Mouse (Mus musculus) forebrain, embryonic 14.5 days (tissue): Measurements from ENCODE around the gene Ndufs7. TPM values are rescaled to one million over a fixed set of nuclear protein-coding genes. Genes with fewer than 3 reads are reported as not detected.

ENCODE experiments used
- ATAC-seq: fragments of 200-750 bp; cut with Nextera tagmentation; 2 replicates; pipeline ENCODE4 v1.8.0; 2017; ENCODE audit warnings: mild to moderate bottlenecking, moderate library complexity
- DNase-seq: peaks from one replicate; pipeline ENCODE4 v3.0.0-alpha.2; 2015; ENCODE audit warnings: low spot score
- H3K27ac ChIP-seq: fragments of 300-500 bp; sonication (generic); 2 replicates; pipeline ENCODE4 v1.5.1; 2014; ENCODE audit warnings: low read depth, mild to moderate bottlenecking, control low read depth, low read length, moderate library complexity
- H3K27me3 ChIP-seq: fragments of 300-500 bp; sonication (generic); replicated peaks from 2 replicates; pipeline ENCODE4 v1.6.1; 2014; ENCODE audit warnings: low read length, control low read depth, mixed read lengths; ENCODE audit not compliant: control insufficient read depth, insufficient read depth
- H3K36me3 ChIP-seq: fragments of 300-500 bp; sonication (generic); 2 replicates; pipeline ENCODE4 v1.6.1; 2014; ENCODE audit warnings: low read length, control low read depth; ENCODE audit not compliant: control insufficient read depth, insufficient read depth
- H3K4me1 ChIP-seq: fragments of 300-500 bp; sonication (generic); 2 replicates; pipeline ENCODE4 v1.6.1; 2014; ENCODE audit warnings: antibody characterized with exemption, low read length, control low read depth; ENCODE audit not compliant: control insufficient read depth, insufficient read depth
- H3K4me2 ChIP-seq: fragments of 300-500 bp; sonication (generic); 2 replicates; pipeline ENCODE4 v1.6.1; 2014; ENCODE audit warnings: mild to moderate bottlenecking, control low read depth, low read length
- H3K4me3 ChIP-seq: fragments of 300-500 bp; sonication (generic); 2 replicates; pipeline ENCODE4 v1.5.1; 2014; ENCODE audit warnings: low read depth, low read length, control low read depth
- H3K9ac ChIP-seq: fragments of 300-500 bp; sonication (generic); 2 replicates; pipeline ENCODE4 v1.6.1; 2014; ENCODE audit warnings: mild to moderate bottlenecking, low read length, control low read depth, moderate library complexity
- H3K9me3 ChIP-seq: fragments of 300-500 bp; sonication (generic); replicated peaks from 2 replicates; pipeline ENCODE4 v1.6.1; 2016; ENCODE audit warnings: low read length, control low read depth, mixed read lengths; ENCODE audit not compliant: control insufficient read depth
- WGBS: fragments of 180-500 bp; shearing (Covaris S2); extraction: QIAGEN DNeasy Blood & Tissue Kit; methylation state at CpG from one replicate; pipeline ENCODE4 v1.1.7; 2014; 5-methylcytosine and 5-hydroxymethylcytosine counted together
- polyA plus RNA-seq: library from polyadenylated mRNA; unstranded; fragments of >200 nt; fragmentation: Nextera tagmentation; extraction: Ambion mirVana; gene quantifications from 2 replicates; pipeline ENCODE4 v1.2.1, GENCODE M21; 2014

Ndufs7 gene
- polyA plus RNA-seq, 1 experiment from 2014 or later = 351 TPM

DNA sequence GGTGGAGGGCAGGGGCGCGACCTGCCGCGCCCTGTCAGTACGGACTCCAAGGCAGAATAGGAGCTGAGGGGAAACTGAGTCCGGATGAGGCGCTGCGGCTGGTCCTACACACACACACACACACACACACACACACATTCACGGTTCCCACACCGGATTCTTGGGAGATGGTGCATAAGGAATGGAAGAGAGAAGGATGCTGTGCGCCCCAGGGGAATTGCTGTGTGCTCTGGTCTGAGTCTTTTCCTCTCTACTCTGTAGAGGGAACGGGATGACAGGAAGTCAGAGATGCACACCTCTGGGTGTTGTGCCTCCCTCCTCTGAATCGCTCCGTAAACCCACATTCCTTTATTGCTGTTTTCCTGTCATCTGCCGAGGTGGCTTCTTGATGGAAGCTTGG is 50.4 kb downstream of the Ndufs7 start:
- Histone ChIP-seq H3K27ac (peak overlapping the region; percentile 98), H3K9ac (peak overlapping the region; percentile 99), H3K27me3 (no peaks in the 10 kb centered on the region), H3K36me3 (peaks cover 37% of the 10 kb centered on the region), H3K4me2 (peak overlapping the region; percentile 75), H3K4me3 (peak overlapping the region; percentile 74), H3K4me1 (peaks cover 39% of the 10 kb centered on the region), H3K9me3 (no peaks in the 10 kb centered on the region)
- WGBS = 4% methylated on average over 13 of the region's 15 CpGs
- DNase-seq (peak; percentile 49), ATAC-seq (peak; percentile 2; the same call in 1 of the 2 replicates)

DNA sequence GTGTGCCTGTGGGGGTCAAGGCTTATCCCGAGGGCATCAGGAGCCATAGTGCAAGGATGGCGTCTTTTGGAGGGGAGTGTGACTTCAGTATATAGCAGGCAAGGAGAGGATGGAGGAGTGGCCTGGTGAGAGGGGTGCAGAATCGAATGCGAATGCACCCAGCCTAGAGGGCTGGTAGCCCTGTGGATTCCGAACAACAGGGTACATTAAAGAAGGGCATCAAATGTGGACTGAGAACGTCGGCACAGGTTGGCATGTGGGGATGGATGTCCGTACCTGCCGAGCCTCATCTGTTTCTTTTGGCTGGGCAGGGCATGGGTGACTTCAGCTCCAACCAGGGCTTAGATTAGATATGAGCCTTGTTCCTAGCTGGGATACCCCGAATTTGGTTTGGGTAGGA is 50.9 kb downstream of the Ndufs7 start:
- ATAC-seq (no peak), DNase-seq (no peak)
- peaks cover 44% of the 10 kb centered on the region for H3K4me1 ChIP-seq
- 41% methylated on average over 10 of the region's 10 CpGs for WGBS
- H3K4me3 ChIP-seq = peak overlapping the region; percentile 74
- no peaks in the 10 kb centered on the region for H3K9me3 ChIP-seq
- H3K36me3 ChIP-seq = peaks cover 37% of the 10 kb centered on the region
- H3K27me3 ChIP-seq = no peaks in the 10 kb centered on the region
- H3K9ac ChIP-seq = peak overlapping the region; percentile 99
- peak overlapping the region; percentile 98 for H3K27ac ChIP-seq
- peak overlapping the region; percentile 75 for H3K4me2 ChIP-seq

DNA sequence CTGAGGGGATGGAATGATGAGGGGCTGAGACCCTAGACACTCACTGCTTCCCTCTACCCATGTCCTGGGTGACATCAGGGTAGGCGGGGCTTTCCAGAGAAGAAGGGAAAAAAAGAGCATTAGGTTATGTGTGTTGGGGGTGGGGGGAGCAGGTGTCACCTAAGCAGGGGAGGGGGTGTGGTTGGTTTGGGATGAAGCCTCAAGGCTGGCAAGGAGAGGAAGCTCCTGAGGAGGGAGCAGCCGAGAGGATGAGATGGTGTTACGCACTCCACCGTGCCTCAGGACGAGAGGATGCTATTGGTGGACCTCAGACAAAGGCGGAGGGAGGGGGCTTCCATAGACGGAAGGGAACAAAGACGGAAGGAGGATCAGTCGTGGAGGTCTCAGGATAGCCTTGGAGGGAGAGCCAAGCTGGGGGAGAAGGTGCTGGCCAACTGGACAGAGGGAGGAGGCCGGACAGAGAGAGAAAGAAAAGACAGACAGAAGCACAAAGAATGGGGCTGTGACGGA is 51.8 kb downstream of the Ndufs7 start:
- Histone ChIP-seq H3K4me1 (peaks cover 41% of the 10 kb centered on the region), H3K36me3 (peaks cover 42% of the 10 kb centered on the region), H3K9ac (peak overlapping the region; percentile 99), H3K27me3 (no peaks in the 10 kb centered on the region), H3K27ac (peak overlapping the region; percentile 98), H3K4me2 (peak overlapping the region; percentile 75), H3K9me3 (no peaks in the 10 kb centered on the region), H3K4me3 (peak overlapping the region; percentile 74)
- DNase-seq (peak; percentile 95), ATAC-seq (peak; percentile 76)
- WGBS = 5% methylated on average over 11 of the region's 11 CpGs

DNA sequence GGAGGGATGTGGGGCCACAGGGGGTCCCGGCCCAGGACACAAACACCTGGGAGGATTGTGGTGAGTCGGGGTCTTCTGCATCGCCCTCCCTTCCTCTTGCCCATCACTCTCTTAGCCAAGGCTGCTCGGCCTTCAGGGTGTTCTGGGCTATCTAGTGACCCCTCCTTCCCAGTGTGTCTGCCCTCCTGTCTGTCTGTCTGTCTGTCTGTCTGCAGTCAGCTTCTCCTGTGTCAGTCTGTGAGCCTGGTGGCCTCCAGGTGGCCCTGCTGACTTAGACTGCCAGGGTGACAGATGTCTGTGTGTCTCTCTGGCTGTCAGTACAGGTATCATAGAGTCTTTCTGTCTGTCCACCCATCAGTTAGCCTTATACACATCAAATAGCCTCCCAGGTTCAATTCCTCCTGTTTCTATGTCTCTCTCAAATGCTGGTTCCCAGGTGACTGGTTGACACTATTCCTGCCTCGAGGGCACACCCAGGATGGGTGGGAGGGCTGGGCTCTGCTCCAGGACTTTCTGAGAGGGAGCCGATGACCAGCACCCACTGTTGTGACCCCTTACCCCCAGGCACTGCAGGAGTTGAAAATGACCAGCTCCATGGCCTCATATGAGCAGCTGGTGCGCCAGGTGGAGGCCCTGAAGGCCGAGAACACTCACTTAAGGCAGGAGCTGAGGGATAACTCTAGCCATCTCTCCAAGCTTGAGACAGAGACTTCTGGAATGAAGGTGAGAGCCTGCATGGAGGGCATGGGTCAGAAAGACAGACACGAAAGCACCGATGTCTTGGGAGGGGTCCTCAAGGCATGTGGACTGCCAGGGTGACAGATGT is 52.5 kb downstream of the Ndufs7 start:
- Histone ChIP-seq H3K9me3 (no peaks in the 10 kb centered on the region), H3K4me3 (peak overlapping the region; percentile 74), H3K36me3 (peaks cover 49% of the 10 kb centered on the region), H3K27me3 (no peaks in the 10 kb centered on the region), H3K27ac (peak overlapping the region; percentile 98), H3K9ac (peak overlapping the region; percentile 99), H3K4me1 (peaks cover 39% of the 10 kb centered on the region), H3K4me2 (peak overlapping the region; percentile 75)
- DNase-seq = no peak
- WGBS = 71% methylated on average over 10 of the region's 10 CpGs
- no peak for ATAC-seq

DNA sequence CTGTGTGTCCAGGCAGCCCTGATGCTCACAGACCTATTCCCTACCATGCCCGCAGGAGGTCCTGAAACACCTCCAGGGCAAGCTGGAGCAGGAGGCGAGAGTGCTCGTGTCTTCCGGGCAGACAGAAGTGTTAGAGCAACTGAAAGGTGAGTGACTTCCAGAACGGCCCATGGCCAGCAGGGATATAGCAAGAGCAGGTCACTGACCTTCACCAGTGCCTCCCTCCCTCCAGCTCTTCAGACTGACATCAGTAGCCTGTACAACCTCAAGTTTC is 53.1 kb downstream of the Ndufs7 start:
- Histone ChIP-seq H3K9me3 (no peaks in the 10 kb centered on the region), H3K4me2 (peak overlapping the region; percentile 75), H3K4me3 (peak overlapping the region; percentile 74), H3K9ac (peak overlapping the region; percentile 99), H3K4me1 (peaks cover 33% of the 10 kb centered on the region), H3K27ac (peak overlapping the region; percentile 98), H3K27me3 (no peaks in the 10 kb centered on the region), H3K36me3 (peaks cover 55% of the 10 kb centered on the region)
- ATAC-seq = no peak
- DNase-seq = no peak
- WGBS = 72% methylated on average over 5 of the region's 5 CpGs

DNA sequence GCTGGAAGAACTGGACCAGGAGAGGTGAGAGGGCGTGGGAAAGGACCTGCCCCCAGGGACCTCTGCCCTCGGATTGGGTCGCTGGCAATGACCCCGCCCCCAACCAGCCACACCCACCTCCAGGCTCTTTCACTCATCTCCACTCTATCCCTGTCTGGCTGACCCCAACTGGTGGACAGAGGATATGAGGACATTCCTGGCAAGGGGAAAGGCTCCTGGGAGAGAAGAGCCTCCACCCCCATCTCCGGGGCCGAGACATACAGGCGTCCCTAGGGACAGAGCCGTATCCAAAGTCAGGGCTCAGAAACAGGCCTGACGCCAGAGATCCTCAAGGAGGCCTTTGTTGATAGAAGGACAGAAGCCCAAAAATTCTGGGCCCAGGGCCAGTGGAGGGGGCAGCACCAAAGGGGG is 53.6 kb downstream of the Ndufs7 start:
- H3K36me3 ChIP-seq = peaks cover 59% of the 10 kb centered on the region
- no peaks in the 10 kb centered on the region for H3K27me3 ChIP-seq
- peaks cover 29% of the 10 kb centered on the region for H3K4me1 ChIP-seq
- peak overlapping the region; percentile 98; the same call in 1 of the 2 replicates for H3K27ac ChIP-seq
- peak overlapping the region; percentile 75 for H3K4me2 ChIP-seq
- 30% methylated on average over 9 of the region's 9 CpGs for WGBS
- ATAC-seq (no peak), DNase-seq (peak; percentile 52)
- H3K9ac ChIP-seq = peak overlapping the region; percentile 99
- no peaks in the 10 kb centered on the region for H3K9me3 ChIP-seq
- peak overlapping the region; percentile 74 for H3K4me3 ChIP-seq

DNA sequence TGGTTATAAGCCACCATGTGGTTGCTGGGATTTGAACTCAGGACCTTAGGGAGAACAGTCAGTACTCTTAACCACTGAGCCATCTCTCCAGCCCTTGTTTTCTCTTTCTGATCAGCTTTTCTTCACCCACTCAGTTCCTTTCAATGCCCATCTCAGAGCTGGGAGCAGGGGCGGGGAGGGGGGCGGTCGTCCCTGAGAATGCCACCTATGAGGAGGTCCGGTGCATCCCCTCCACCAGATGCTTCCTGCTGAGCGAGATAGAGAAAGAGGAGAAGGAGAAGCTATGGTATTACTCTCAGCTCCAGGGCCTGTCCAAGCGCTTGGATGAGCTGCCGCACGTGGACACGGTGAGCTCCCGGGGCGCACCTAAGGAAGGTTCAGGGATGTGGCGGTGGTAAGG is 55.5 kb downstream of the Ndufs7 start:
- peak overlapping the region; percentile 1; the same call in 1 of the 2 replicates for H3K4me2 ChIP-seq
- H3K27me3 ChIP-seq = no peaks in the 10 kb centered on the region
- 36% methylated on average over 12 of the region's 12 CpGs for WGBS
- H3K4me3 ChIP-seq = peak overlapping the region; percentile 4; the same call in 1 of the 2 replicates
- H3K9ac ChIP-seq = no peak overlapping the region
- peaks cover 20% of the 10 kb centered on the region for H3K4me1 ChIP-seq
- H3K9me3 ChIP-seq = no peaks in the 10 kb centered on the region
- H3K36me3 ChIP-seq = peaks cover 79% of the 10 kb centered on the region
- H3K27ac ChIP-seq = no peak overlapping the region
- ATAC-seq (no peak), DNase-seq (no peak)

DNA sequence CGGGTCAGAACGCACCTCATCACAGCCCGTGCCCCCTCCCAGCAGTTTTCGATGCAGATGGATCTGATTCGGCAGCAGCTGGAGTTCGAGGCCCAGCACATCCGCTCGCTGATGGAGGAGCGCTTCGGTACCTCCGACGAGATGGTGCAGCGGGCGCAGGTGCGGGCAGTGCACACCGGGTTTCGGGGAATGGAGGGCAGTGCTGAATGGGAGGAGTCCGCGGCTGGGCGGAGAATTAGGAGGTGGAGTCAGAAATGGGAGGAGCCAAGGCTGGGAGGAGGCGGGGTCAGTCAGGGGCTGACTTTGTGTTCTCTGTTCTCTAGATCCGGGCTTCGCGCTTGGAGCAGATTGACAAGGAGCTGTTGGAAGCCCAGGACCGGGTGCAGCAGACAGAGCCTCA is 55.9 kb downstream of the Ndufs7 start:
- ATAC-seq (no peak), DNase-seq (no peak)
- H3K4me2 ChIP-seq = peak overlapping the region; percentile 1; the same call in 1 of the 2 replicates
- peaks cover 20% of the 10 kb centered on the region for H3K4me1 ChIP-seq
- H3K4me3 ChIP-seq = peak overlapping the region; percentile 4; the same call in 1 of the 2 replicates
- H3K9ac ChIP-seq = no peak overlapping the region
- no peaks in the 10 kb centered on the region for H3K9me3 ChIP-seq
- WGBS = 33% methylated on average over 25 of the region's 25 CpGs
- H3K36me3 ChIP-seq = peaks cover 83% of the 10 kb centered on the region
- no peaks in the 10 kb centered on the region for H3K27me3 ChIP-seq
- H3K27ac ChIP-seq = no peak overlapping the region
